Mouse (Mus musculus) lung, adult 2 months (tissue): ENCODE measurements around the gene Ercc2.

Experiments
- CTCF ChIP-seq: fragments of 200-500 bp; IDR thresholded peaks from 2 replicates; pipeline ENCODE4 v1.5.1; 2011; ENCODE audit warnings: mild to moderate bottlenecking, low read length, control low read depth; ENCODE audit not compliant: insufficient read depth
- POLR2A ChIP-seq: fragments of 200-500 bp; IDR thresholded peaks from 2 replicates; pipeline ENCODE4 v1.6.1; 2011; ENCODE audit warnings: low read depth, mild to moderate bottlenecking, control low read depth, low read length, borderline replicate concordance; ENCODE audit errors: extremely low read depth

GRCm38 (mm10) chr7:19383708-19384107 is 1.9 kb downstream of the Ercc2 start:
- no peak for TF ChIP-seq POLR2A
- no peak for TF ChIP-seq CTCF
